Mouse (Mus musculus) limb, embryonic 10.5 days (tissue): ENCODE measurements at regions not wholly inside any gene's neighbourhood (a gene's known extent, or its start where the extent isn't known, plus 50 kb on each side); places are given as distances from the start of the nearest gene placed in this dataset.
"Not testable (repeated sequence)": the region's sequence is repeated elsewhere in the genome, so short reads cannot be mapped to it uniquely, and the experiment has no call there.

Experiments
- DNase-seq: peaks from one replicate; pipeline ENCODE4 v3.0.0-alpha.2; 2017; ENCODE audit warnings: low spot score
- H3K27ac ChIP-seq: fragments of 300-500 bp; sonication (generic); 2 replicates; pipeline ENCODE4 v1.5.1; 2016; ENCODE audit warnings: mild to moderate bottlenecking
- H3K27me3 ChIP-seq: fragments of 300-500 bp; sonication (generic); 2 replicates; pipeline ENCODE4 v1.6.1; 2016; ENCODE audit warnings: low read depth, mild to moderate bottlenecking; ENCODE audit not compliant: poor library complexity, severe bottlenecking
- H3K36me3 ChIP-seq: fragments of 300-500 bp; sonication (generic); 2 replicates; pipeline ENCODE4 v1.6.1; 2016; ENCODE audit warnings: mild to moderate bottlenecking, moderate library complexity
- H3K4me1 ChIP-seq: fragments of 300-500 bp; sonication (generic); 2 replicates; pipeline ENCODE4 v1.6.1; 2016
- H3K4me3 ChIP-seq: fragments of 300-500 bp; sonication (generic); 2 replicates; pipeline ENCODE4 v1.5.1; 2016; ENCODE audit warnings: mild to moderate bottlenecking, moderate library complexity
- H3K9me3 ChIP-seq: fragments of 300-500 bp; sonication (generic); replicated peaks from 2 replicates; pipeline ENCODE4 v1.6.1; 2016; ENCODE audit warnings: mild to moderate bottlenecking
- WGBS: fragments of 180-500 bp; shearing (Covaris S2); methylation state at CpG from one replicate; pipeline ENCODE4 v1.1.7; 2016; 5-methylcytosine and 5-hydroxymethylcytosine counted together

- not testable (repeated sequence) for H3K4me1 ChIP-seq, H3K36me3 ChIP-seq, H3K27me3 ChIP-seq, DNase-seq, H3K27ac ChIP-seq, H3K9me3 ChIP-seq, H3K4me3 ChIP-seq
- WGBS: no CpG with 5 or more reads among the region's 2 CpGs
Measured at GRCm38 (mm10) chr14:53166327-53166726, 670.8 kb upstream of the Olfr1507 start.

GRCm38 (mm10) chr14:53159012-53159411, 663.5 kb upstream of the Olfr1507 start:
- not testable (repeated sequence) for H3K4me3 ChIP-seq, H3K27me3 ChIP-seq, H3K36me3 ChIP-seq, H3K27ac ChIP-seq, H3K4me1 ChIP-seq, H3K9me3 ChIP-seq, DNase-seq
- no CpG with 5 or more reads among the region's 2 CpGs for WGBS

GRCm38 (mm10) chr14:53134783-53135182, 639.2 kb upstream of the Olfr1507 start:
- not testable (repeated sequence) for H3K36me3 ChIP-seq, H3K4me3 ChIP-seq, H3K27ac ChIP-seq, H3K4me1 ChIP-seq, DNase-seq, H3K9me3 ChIP-seq, H3K27me3 ChIP-seq

- not testable (repeated sequence) for H3K27me3 ChIP-seq, H3K27ac ChIP-seq, H3K4me3 ChIP-seq, H3K9me3 ChIP-seq, H3K4me1 ChIP-seq, H3K36me3 ChIP-seq
- peak; percentile 60 for DNase-seq
- WGBS: 31% methylated on average over 6 of the region's 6 CpGs
Measured at GRCm38 (mm10) chr14:53132390-53132789, 636.8 kb upstream of the Olfr1507 start.

- DNase-seq, H3K36me3 ChIP-seq, H3K9me3 ChIP-seq, H3K4me1 ChIP-seq, H3K27ac ChIP-seq, H3K27me3 ChIP-seq, H3K4me3 ChIP-seq: not testable (repeated sequence)
- 31% methylated on average over 2 of the region's 3 CpGs for WGBS
Measured at GRCm38 (mm10) chr14:53121704-53122103, 626.2 kb upstream of the Olfr1507 start.

- not testable (repeated sequence) for DNase-seq, H3K4me1 ChIP-seq, H3K4me3 ChIP-seq, H3K27me3 ChIP-seq, H3K9me3 ChIP-seq, H3K36me3 ChIP-seq, H3K27ac ChIP-seq
- WGBS: 82% methylated on average over 3 of the region's 3 CpGs
Measured at GRCm38 (mm10) chr14:53109732-53110131, 614.2 kb upstream of the Olfr1507 start.

- H3K27me3 ChIP-seq: not testable (repeated sequence)
- WGBS: 36% methylated on average over 5 of the region's 5 CpGs
Measured at GRCm38 (mm10) chr14:53101362-53101761, 605.8 kb upstream of the Olfr1507 start.

GRCm38 (mm10) chr14:53090921-53091320, 595.4 kb upstream of the Olfr1507 start:
- not testable (repeated sequence) for DNase-seq, H3K4me3 ChIP-seq, H3K4me1 ChIP-seq, H3K36me3 ChIP-seq, H3K9me3 ChIP-seq, H3K27me3 ChIP-seq, H3K27ac ChIP-seq

More at GRCm38 (mm10) chr14:53101362-53101761, 605.8 kb upstream of the Olfr1507 start:
- H3K4me3 ChIP-seq, H3K27ac ChIP-seq, H3K4me1 ChIP-seq, H3K36me3 ChIP-seq, DNase-seq, H3K9me3 ChIP-seq: not testable (repeated sequence)

- WGBS: 89% methylated on average over 4 of the region's 4 CpGs
- H3K4me1 ChIP-seq, H3K27ac ChIP-seq, H3K4me3 ChIP-seq, H3K36me3 ChIP-seq, DNase-seq, H3K9me3 ChIP-seq, H3K27me3 ChIP-seq: not testable (repeated sequence)
Measured at GRCm38 (mm10) chr14:53081853-53082252, 586.3 kb upstream of the Olfr1507 start.

- H3K27me3 ChIP-seq, H3K36me3 ChIP-seq, H3K9me3 ChIP-seq, H3K4me1 ChIP-seq, H3K4me3 ChIP-seq, H3K27ac ChIP-seq, DNase-seq: not testable (repeated sequence)
- 100% methylated on average over 1 of the region's 2 CpGs for WGBS
Measured at GRCm38 (mm10) chr14:53081024-53081711, 585.6 kb upstream of the Olfr1507 start.

GRCm38 (mm10) chr14:53080556-53080955, 585.0 kb upstream of the Olfr1507 start:
- H3K4me1 ChIP-seq, H3K9me3 ChIP-seq, H3K36me3 ChIP-seq, DNase-seq, H3K27me3 ChIP-seq, H3K4me3 ChIP-seq, H3K27ac ChIP-seq: not testable (repeated sequence)
- 86% methylated on average over 3 of the region's 3 CpGs for WGBS

GRCm38 (mm10) chr14:53075937-53076336, 580.4 kb upstream of the Olfr1507 start:
- H3K27me3 ChIP-seq, H3K4me1 ChIP-seq, DNase-seq, H3K36me3 ChIP-seq, H3K4me3 ChIP-seq, H3K27ac ChIP-seq, H3K9me3 ChIP-seq: not testable (repeated sequence)
- WGBS: 88% methylated on average over 2 of the region's 2 CpGs

- H3K27me3 ChIP-seq, H3K4me3 ChIP-seq, H3K36me3 ChIP-seq, H3K4me1 ChIP-seq, DNase-seq, H3K27ac ChIP-seq, H3K9me3 ChIP-seq: not testable (repeated sequence)
- 84% methylated on average over 6 of the region's 6 CpGs for WGBS
Measured at GRCm38 (mm10) chr14:53073126-53073525, 577.6 kb upstream of the Olfr1507 start.

- not testable (repeated sequence) for H3K4me1 ChIP-seq
- no CpG with 5 or more reads among the region's 1 CpGs for WGBS
Measured at GRCm38 (mm10) chr14:53072502-53072901, 577.0 kb upstream of the Olfr1507 start.

More at GRCm38 (mm10) chr14:53072502-53072901, 577.0 kb upstream of the Olfr1507 start:
- not testable (repeated sequence) for H3K27ac ChIP-seq, H3K4me3 ChIP-seq, H3K36me3 ChIP-seq, DNase-seq, H3K9me3 ChIP-seq, H3K27me3 ChIP-seq
